Mouse (Mus musculus) G1E (cell line): Measurements from ENCODE around the gene Inf2.

Experiments used
- CTCF ChIP-seq: IDR thresholded peaks from 2 replicates; pipeline ENCODE4 v1.5.1; 2012; ENCODE audit warnings: low read depth, low read length, inconsistent platforms, mixed read lengths
- GATA1 ChIP-seq: IDR thresholded peaks from 2 replicates; pipeline ENCODE4 v1.6.1; 2012; ENCODE audit warnings: borderline replicate concordance, low read length, inconsistent platforms, mixed read lengths
- POLR2AphosphoS5 ChIP-seq: IDR thresholded peaks from 2 replicates; pipeline ENCODE4 v1.6.1; 2012; ENCODE audit warnings: low read depth, low read length, inconsistent platforms; ENCODE audit not compliant: insufficient replicate concordance
- TAL1 ChIP-seq: conservative IDR thresholded peaks from 2 replicates; pipeline ENCODE4 v1.6.1; 2012; ENCODE audit warnings: low read depth, low read length, inconsistent platforms, mixed read lengths

- TF ChIP-seq TAL1 (no peak), CTCF (0 out of 2 replicates have a peak, but pooled peaks have one; percentile 9), POLR2AphosphoS5 (no peak), GATA1 (no peak)
Observed at GRCm38 (mm10) chr12:112560176-112560797, 28.3 kb upstream of the Inf2 start.
